Mouse (Mus musculus) bone marrow, adult 2 months (tissue): ENCODE measurements around the gene Kcna10.

ENCODE experiments used
- CTCF ChIP-seq: fragments of 200-500 bp; IDR thresholded peaks from 2 replicates; pipeline ENCODE4 v1.5.1; 2011; ENCODE audit warnings: low read length, control low read depth; ENCODE audit not compliant: control insufficient read depth, insufficient read depth
- POLR2A ChIP-seq: fragments of 200-500 bp; IDR thresholded peaks from 2 replicates; pipeline ENCODE4 v1.6.1; 2011; ENCODE audit warnings: low read depth, mild to moderate bottlenecking, control low read depth, low read length, borderline replicate concordance; ENCODE audit not compliant: control insufficient read depth

- TF ChIP-seq CTCF: no peak
- TF ChIP-seq POLR2A: no peak
These were observed 56.8 kb downstream of the Kcna10 start, which contains the start of gene Prok1 for GRCm38 (mm10) chr3:107239607-107240006.
